Mouse (Mus musculus): ENCODE data around the gene Nrgn. TPM values are rescaled to one million over a fixed set of nuclear protein-coding genes. Genes with fewer than 3 reads are reported as not detected.

The Nrgn gene
- polyA plus RNA-seq, 1 experiment from 2014 or later, result 5.4 TPM

- WGBS (ENCODE audit: insufficient replicate concordance), result 3% methylated on average over 41 of the region's 41 CpGs
- peak; percentile 52; the same call in 1 of the 2 replicates for ATAC-seq (ENCODE audit: insufficient read depth)
- Histone ChIP-seq H3K36me3 (replicated peaks) (0 out of 2 replicates have a peak, but pooled peaks cover 2% of the 10 kb centered on the region), H3K9ac (no peak within 1 kb of the TSS), H3K4me2 (peak within 1 kb of the TSS; percentile 55), H3K4me3 (replicated peaks) (peak within 1 kb of the TSS; percentile 19), H3K27ac (replicated peaks) (0 out of 2 replicates have a peak within 1 kb of the TSS, but pooled peaks have one; percentile 41), H3K9me3 (replicated peaks) (no peaks in the 10 kb centered on the region), H3K4me1 (replicated peaks) (peaks cover 28% of the 10 kb centered on the region), H3K27me3 (peaks cover 63% of the 10 kb centered on the region)
Measured at GRCm38 (mm10) chr9:37527396-37528224, 25.1 kb downstream of the Nrgn start, which contains the start of gene Esam. TSS of gene Esam (plus strand) at chr9:37528078.

GRCm38 (mm10) chr9:37526443-37527395 lies 26.0 kb downstream of the Nrgn start:
- 22% methylated on average over 21 of the region's 21 CpGs for WGBS (ENCODE audit: insufficient replicate concordance)

GRCm38 (mm10) chr9:37525461-37525860 lies 27.2 kb downstream of the Nrgn start:
- no peak overlapping the region for H3K4me2 ChIP-seq

More at GRCm38 (mm10) chr9:37526443-37527395, 26.0 kb downstream of the Nrgn start:
- H3K9ac ChIP-seq, result no peak overlapping the region
- peak overlapping the region; percentile 19; the same call in 1 of the 2 replicates for H3K4me3 ChIP-seq (replicated peaks)
- peaks cover 57% of the 10 kb centered on the region for H3K27me3 ChIP-seq
- no peak for ATAC-seq (ENCODE audit: insufficient read depth)
- H3K4me2 ChIP-seq, result peak overlapping the region; percentile 55
- H3K4me1 ChIP-seq (replicated peaks), result peaks cover 28% of the 10 kb centered on the region
- no peaks in the 10 kb centered on the region for H3K9me3 ChIP-seq (replicated peaks)
- H3K36me3 ChIP-seq (replicated peaks), result 0 out of 2 replicates have a peak, but pooled peaks cover 2% of the 10 kb centered on the region
- H3K27ac ChIP-seq (replicated peaks), result no peak overlapping the region

GRCm38 (mm10) chr9:37519995-37520394 lies 32.7 kb downstream of the Nrgn start:
- Histone ChIP-seq H3K27me3 (no peaks in the 10 kb centered on the region), H3K36me3 (replicated peaks) (peaks cover 21% of the 10 kb centered on the region; the same call in 1 of the 2 replicates), H3K9ac (no peak overlapping the region), H3K4me3 (replicated peaks) (no peak overlapping the region), H3K9me3 (replicated peaks) (no peaks in the 10 kb centered on the region), H3K4me1 (replicated peaks) (peaks cover 10% of the 10 kb centered on the region), H3K27ac (replicated peaks) (no peak overlapping the region), H3K4me2 (no peak overlapping the region)
- no peak for ATAC-seq (ENCODE audit: insufficient read depth)
- 68% methylated on average over 2 of the region's 2 CpGs for WGBS (ENCODE audit: insufficient replicate concordance)

More at GRCm38 (mm10) chr9:37525461-37525860, 27.2 kb downstream of the Nrgn start:
- H3K9ac ChIP-seq, result no peak overlapping the region
- no peak overlapping the region for H3K4me3 ChIP-seq (replicated peaks)
- no peak overlapping the region for H3K27ac ChIP-seq (replicated peaks)
- H3K9me3 ChIP-seq (replicated peaks), result no peaks in the 10 kb centered on the region
- H3K36me3 ChIP-seq (replicated peaks), result peaks cover 10% of the 10 kb centered on the region; the same call in 1 of the 2 replicates
- H3K27me3 ChIP-seq, result peaks cover 44% of the 10 kb centered on the region
- 56% methylated on average over 2 of the region's 2 CpGs for WGBS (ENCODE audit: insufficient replicate concordance)
- peaks cover 22% of the 10 kb centered on the region for H3K4me1 ChIP-seq (replicated peaks)
- ATAC-seq (ENCODE audit: insufficient read depth), result no peak

- H3K36me3 ChIP-seq (replicated peaks), result peaks cover 21% of the 10 kb centered on the region; the same call in 1 of the 2 replicates
- no peaks in the 10 kb centered on the region for H3K27me3 ChIP-seq
- 76% methylated on average over 8 of the region's 8 CpGs for WGBS (ENCODE audit: insufficient replicate concordance)
- H3K27ac ChIP-seq (replicated peaks), result no peak overlapping the region
- no peak overlapping the region for H3K4me2 ChIP-seq
- H3K4me3 ChIP-seq (replicated peaks), result no peak overlapping the region
- H3K4me1 ChIP-seq (replicated peaks), result peaks cover 10% of the 10 kb centered on the region
- H3K9me3 ChIP-seq (replicated peaks), result no peaks in the 10 kb centered on the region
- no peak overlapping the region for H3K9ac ChIP-seq
- ATAC-seq (ENCODE audit: insufficient read depth), result no peak
Measured at GRCm38 (mm10) chr9:37518991-37519390, 33.7 kb downstream of the Nrgn start.

GRCm38 (mm10) chr9:37517467-37517866 lies 35.2 kb downstream of the Nrgn start:
- Histone ChIP-seq H3K27ac (replicated peaks) (no peak overlapping the region), H3K9me3 (replicated peaks) (no peaks in the 10 kb centered on the region), H3K27me3 (no peaks in the 10 kb centered on the region), H3K4me2 (no peak overlapping the region), H3K4me1 (replicated peaks) (peaks cover 10% of the 10 kb centered on the region), H3K4me3 (replicated peaks) (no peak overlapping the region), H3K36me3 (replicated peaks) (peaks cover 18% of the 10 kb centered on the region; the same call in 1 of the 2 replicates), H3K9ac (no peak overlapping the region)
- ATAC-seq (ENCODE audit: insufficient read depth), result peak; percentile 89
- WGBS (ENCODE audit: insufficient replicate concordance), result 10% methylated on average over 1 of the region's 1 CpGs

GRCm38 (mm10) chr9:37514456-37514855 lies 38.2 kb downstream of the Nrgn start:
- peaks cover 8% of the 10 kb centered on the region; the same call in 1 of the 2 replicates for H3K36me3 ChIP-seq (replicated peaks)
- H3K27me3 ChIP-seq, result no peaks in the 10 kb centered on the region
- ATAC-seq (ENCODE audit: insufficient read depth), result no peak
- no peaks in the 10 kb centered on the region for H3K9me3 ChIP-seq (replicated peaks)
- no peak overlapping the region for H3K27ac ChIP-seq (replicated peaks)
- 56% methylated on average over 3 of the region's 3 CpGs for WGBS (ENCODE audit: insufficient replicate concordance)
- no peak overlapping the region for H3K4me3 ChIP-seq (replicated peaks)
- no peak overlapping the region for H3K9ac ChIP-seq
- peaks cover 10% of the 10 kb centered on the region for H3K4me1 ChIP-seq (replicated peaks)
- no peak overlapping the region for H3K4me2 ChIP-seq

- H3K9me3 ChIP-seq (replicated peaks), result no peaks in the 10 kb centered on the region
- no peak for ATAC-seq (ENCODE audit: insufficient read depth)
- no peaks in the 10 kb centered on the region for H3K36me3 ChIP-seq (replicated peaks)
- no peak overlapping the region for H3K4me2 ChIP-seq
- H3K4me1 ChIP-seq (replicated peaks), result peaks cover 1% of the 10 kb centered on the region
- H3K9ac ChIP-seq, result no peak overlapping the region
- no peak overlapping the region for H3K4me3 ChIP-seq (replicated peaks)
- no peaks in the 10 kb centered on the region for H3K27me3 ChIP-seq
- no peak overlapping the region for H3K27ac ChIP-seq (replicated peaks)
- 60% methylated on average over 2 of the region's 2 CpGs for WGBS (ENCODE audit: insufficient replicate concordance)
Measured at GRCm38 (mm10) chr9:37512097-37512496, 40.6 kb downstream of the Nrgn start.

GRCm38 (mm10) chr9:37506023-37506422 lies 46.7 kb downstream of the Nrgn start:
- H3K9ac ChIP-seq, result no peak overlapping the region
- H3K27ac ChIP-seq (replicated peaks), result no peak overlapping the region
- 84% methylated on average over 1 of the region's 1 CpGs for WGBS (ENCODE audit: insufficient replicate concordance)
- H3K4me2 ChIP-seq, result no peak overlapping the region
- no peaks in the 10 kb centered on the region for H3K27me3 ChIP-seq
- H3K4me3 ChIP-seq (replicated peaks), result no peak overlapping the region
- H3K9me3 ChIP-seq (replicated peaks), result no peaks in the 10 kb centered on the region
- ATAC-seq (ENCODE audit: insufficient read depth), result no peak
- no peaks in the 10 kb centered on the region for H3K36me3 ChIP-seq (replicated peaks)
- H3K4me1 ChIP-seq (replicated peaks), result no peaks in the 10 kb centered on the region

- Histone ChIP-seq H3K4me3 (replicated peaks) (no peak overlapping the region), H3K9ac (no peak overlapping the region), H3K4me2 (no peak overlapping the region), H3K27ac (replicated peaks) (no peak overlapping the region), H3K9me3 (replicated peaks) (no peaks in the 10 kb centered on the region), H3K4me1 (replicated peaks) (no peaks in the 10 kb centered on the region), H3K27me3 (no peaks in the 10 kb centered on the region), H3K36me3 (replicated peaks) (no peaks in the 10 kb centered on the region)
- ATAC-seq (ENCODE audit: insufficient read depth), result no peak
Measured at GRCm38 (mm10) chr9:37504348-37504747, 48.4 kb downstream of the Nrgn start.

GRCm38 (mm10) chr9:37501170-37501569 lies 51.5 kb downstream of the Nrgn start:
- Histone ChIP-seq H3K4me3 (replicated peaks) (no peak overlapping the region), H3K27me3 (no peaks in the 10 kb centered on the region), H3K27ac (replicated peaks) (no peak overlapping the region), H3K36me3 (replicated peaks) (no peaks in the 10 kb centered on the region), H3K9ac (no peak overlapping the region), H3K4me1 (replicated peaks) (no peaks in the 10 kb centered on the region), H3K4me2 (no peak overlapping the region), H3K9me3 (replicated peaks) (no peaks in the 10 kb centered on the region)
- no peak for ATAC-seq (ENCODE audit: insufficient read depth)
- WGBS (ENCODE audit: insufficient replicate concordance), result 84% methylated on average over 1 of the region's 1 CpGs
